Mouse (Mus musculus) heart, adult 8-10 months (tissue): Measurements from ENCODE around the gene Hoxa10. TPM values are rescaled to one million over a fixed set of nuclear protein-coding genes. Genes with fewer than 3 reads are reported as not detected.

Experiments
- DNase-seq: peaks from one replicate; pipeline ENCODE4 v3.0.0; 2022; ENCODE audit warnings: low spot score
- total RNA-seq, 4 experiments: library from RNA; stranded (reverse); gene quantifications; 2 replicates each; pipeline ENCODE4 v1.2.4; 2022

Hoxa10 gene
- total RNA-seq, result not detected

GRCm38 (mm10) chr6:52240389-52241000, at the start of gene Hoxa10:
Gene Hoxa10, minus strand, starts transcription at chr6:52240854.
- peak; percentile 51 for DNase-seq

GRCm38 (mm10) chr6:52290186-52290585, 49.5 kb upstream of the Hoxa10 start:
- DNase-seq, result no peak

DNA sequence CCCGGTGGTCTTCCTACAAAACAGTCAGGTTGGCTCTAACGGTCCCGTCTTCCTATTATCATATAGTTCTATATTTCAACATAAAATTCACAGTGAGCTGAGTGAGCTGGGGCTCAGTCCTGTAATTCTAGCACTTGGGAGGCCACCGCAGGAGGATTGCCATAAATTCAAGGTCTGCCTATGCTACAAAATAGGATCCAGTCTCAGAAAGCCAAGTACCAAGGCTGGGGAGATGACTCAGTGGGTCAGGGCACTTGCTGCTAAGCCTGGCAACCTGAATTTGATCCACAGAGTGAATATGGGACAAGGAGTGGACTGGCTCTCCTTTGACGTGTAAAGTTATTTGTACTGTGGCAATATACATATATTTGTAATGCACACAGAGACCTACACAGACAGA, 43.2 kb upstream of the Hoxa10 start:
- no peak for DNase-seq

GRCm38 (mm10) chr6:52281084-52281483, 40.4 kb upstream of the Hoxa10 start:
- DNase-seq, result no peak

DNA sequence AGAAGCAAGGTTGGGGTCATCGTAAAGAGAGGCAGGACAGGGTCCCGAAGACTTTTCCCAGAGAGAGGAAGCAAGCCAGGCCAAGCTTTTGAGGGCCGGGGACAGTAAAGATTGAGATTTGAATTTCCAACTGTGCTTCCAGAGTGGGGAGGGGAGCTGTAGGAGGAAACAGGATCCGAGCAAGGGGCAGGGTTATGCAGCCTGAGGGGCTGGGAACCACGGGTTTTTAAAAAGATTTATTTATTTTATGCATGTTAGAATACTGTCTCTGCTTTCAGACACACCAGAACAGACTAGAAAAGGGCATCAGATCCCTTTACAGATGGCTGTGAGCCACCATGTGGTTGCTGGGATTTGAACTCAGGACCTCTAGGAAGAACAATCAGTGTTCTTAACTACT, 36.3 kb upstream of the Hoxa10 start:
- DNase-seq, result no peak

DNA sequence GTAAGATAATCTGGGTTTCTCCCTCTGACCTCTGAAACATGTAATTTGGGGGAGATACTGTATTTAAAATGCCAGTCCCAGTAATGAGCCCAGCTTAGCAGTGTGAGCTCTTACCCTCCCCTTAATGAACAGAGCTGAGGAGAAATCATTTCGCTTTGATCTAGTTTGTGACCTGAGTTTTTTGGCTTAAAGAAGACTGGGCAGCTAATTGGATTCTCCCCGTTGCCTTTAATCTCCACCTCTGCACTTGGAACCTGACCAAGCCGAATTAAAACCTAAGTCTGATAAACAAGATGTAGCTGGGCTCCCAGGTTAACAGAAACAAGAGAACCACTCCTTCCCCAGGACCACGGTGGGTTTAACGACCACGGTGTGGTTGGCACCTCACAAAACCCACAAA, 35.7 kb upstream of the Hoxa10 start:
- no peak for DNase-seq

DNA sequence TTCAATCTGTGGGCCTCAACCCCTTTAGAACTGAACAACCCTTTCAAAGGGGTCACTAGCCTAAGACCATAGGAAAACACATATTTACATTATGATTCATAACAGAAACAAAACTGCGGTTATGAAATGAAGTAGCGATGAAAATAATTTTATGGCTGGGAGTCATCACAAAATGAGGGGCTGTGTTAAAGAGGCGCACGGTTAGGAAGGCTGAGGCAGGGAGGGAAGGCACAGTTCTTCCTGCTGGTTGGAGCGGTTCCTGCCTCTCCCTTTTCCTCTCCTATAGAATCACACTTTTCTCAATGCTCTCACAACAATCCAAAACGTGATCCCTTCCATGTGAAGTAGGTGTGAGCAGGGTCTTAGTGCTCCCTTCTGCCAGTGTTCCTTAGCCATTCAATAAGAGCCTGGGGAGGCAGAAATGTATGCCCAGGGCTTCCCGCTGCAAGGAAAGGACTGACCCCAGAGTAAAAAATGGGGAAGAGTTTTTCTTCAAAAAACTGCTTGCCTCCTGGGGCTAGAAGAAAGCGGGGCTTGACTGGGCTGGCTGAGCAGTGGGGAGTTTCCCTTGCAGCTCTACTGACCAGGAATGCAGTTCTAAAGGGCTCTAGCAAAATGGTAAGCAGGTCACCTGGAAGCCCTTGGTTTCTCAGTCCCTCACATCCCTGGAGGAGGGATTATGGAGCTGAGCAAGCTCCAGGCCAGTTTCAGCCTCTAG, 35.1 kb upstream of the Hoxa10 start:
- no peak for DNase-seq

DNA sequence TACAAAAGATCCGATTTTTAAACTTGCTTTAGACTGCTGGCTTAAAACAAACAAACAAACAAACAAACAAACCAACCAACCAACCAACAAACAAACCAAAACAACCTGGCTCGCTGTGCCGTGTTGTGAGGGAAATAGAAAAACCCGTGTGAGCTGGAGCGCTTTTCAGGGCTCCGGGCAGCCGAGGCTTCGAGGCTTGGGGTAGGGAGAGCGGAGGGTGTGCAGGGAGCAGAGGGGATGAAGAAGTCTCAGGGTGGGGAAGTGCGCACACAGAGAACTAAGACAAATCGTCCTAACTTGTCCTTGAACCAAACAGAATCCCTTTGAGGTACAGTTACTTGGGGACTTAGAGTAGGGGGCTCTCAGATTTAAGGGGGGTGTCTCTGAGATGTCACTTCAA, 33.9 kb upstream of the Hoxa10 start:
- DNase-seq, result no peak

DNA sequence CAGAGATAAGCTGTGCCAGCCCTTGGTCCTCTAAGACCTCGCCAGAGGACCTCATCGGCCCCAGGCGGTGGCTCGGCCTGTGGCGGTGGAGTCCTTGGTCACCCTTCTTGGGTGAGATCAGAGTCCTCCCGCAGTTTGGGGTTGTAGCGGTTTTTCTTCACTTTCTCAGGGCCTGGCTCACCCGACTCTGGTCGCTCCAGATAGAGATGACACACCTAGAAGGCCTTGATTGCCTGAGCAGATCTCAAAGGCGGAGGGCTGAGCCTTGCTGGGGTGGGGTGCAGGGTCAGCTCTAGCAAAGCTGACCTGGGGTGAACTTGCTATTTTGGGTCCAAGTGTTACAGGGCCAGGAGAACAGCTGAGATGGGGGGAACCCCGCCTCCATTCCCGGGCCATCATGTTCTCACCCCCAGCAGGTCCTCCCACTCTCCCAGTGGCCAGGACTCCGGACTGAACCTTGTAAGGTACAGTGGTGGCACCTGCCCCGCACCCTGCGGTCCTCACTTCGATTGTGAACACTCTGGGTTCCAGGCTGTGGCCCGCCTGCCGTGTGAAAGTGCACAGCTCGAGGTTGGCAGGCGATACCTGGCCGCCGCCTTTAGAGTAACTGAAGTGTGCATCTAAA, 33.1 kb upstream of the Hoxa10 start:
- no peak for DNase-seq

DNA sequence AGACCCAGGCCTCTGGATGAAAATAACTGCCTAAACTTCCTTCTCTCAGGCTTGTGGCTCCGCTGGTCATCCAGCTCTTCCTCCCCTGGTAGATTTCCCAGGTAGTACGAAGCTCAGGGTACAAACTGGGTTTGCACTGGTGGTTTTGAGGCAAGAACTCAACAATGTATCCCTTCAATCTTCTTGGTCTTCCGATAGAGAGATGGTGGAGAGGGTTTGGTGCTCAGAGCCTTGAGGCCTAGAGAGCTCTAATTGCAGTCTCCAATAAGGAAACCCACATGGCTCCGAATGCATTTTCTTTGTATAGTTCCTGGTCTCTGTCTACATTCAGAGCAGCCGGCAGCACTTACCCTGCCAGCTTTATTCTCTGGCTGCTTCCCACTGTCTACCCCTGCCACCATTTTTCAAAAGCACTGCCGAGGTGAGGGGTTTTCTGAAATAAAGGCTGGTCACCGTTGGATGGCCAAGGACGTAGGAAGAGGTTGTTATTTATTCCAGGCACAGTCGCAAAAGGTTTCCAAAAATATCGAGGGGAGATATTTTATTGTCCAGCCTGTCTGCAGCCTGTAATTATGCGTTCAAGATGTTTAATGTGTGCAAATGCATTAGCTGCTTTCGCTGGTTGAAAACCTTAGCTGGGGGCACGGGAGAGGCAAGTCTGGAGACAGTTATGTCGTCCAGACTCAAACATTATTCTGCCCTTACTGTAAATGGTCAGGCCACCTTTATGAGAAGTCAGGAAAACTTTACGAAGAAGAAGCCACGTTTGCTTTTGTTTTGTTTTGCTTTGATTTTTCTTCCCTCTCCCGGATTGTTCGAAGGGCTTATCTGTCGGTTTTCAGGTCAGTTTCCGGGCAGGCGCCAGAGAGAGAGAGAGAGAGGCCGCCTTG, 32.4 kb upstream of the Hoxa10 start:
- no peak for DNase-seq

DNA sequence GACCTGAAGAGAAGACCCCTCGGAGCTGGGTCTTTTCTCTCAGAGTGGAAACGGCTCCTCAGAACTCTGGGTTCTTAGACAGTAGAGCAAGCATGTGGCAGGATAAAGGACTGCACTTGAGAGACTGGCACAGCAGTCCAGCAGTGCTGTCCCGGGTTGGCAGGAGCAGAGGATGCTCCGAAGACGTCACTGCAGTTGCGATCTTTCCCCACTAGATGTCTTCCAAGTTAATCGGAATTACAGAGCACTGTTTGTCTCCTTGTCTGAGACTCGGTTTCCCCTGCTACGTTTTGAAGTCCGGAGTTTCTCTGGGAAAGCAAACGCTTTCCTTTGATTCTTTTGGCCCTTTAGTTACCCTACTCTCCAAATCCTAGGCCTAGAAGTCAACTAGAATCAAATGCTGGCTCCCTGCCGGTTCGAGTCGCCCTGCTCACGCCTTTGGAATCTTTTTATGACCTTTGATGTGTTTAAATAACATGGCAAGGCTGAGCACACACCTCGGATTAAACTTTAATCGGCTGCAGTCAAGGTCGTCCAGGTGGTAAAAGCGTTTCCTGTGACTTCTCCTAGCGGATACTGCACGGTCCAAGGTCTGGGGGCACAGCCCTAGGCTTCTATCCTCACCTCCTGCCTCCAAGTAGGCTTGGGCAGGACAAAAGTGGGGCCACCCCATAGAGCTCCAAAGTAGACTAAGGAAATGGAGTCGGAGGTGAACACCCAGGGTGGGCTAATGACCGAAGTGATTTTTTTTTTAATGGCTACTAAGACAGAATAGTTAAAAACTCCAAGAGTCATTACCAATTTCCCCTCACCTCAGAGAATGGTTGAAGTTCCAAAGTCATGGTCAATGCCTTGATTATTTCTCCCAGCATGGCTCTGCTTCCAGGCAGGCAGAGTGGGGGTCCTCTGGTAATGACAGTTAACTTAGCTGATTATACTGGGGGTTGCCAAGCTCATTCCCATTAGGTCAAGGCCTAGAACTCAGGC, 30.1 kb upstream of the Hoxa10 start:
- peak; percentile 52 for DNase-seq

DNA sequence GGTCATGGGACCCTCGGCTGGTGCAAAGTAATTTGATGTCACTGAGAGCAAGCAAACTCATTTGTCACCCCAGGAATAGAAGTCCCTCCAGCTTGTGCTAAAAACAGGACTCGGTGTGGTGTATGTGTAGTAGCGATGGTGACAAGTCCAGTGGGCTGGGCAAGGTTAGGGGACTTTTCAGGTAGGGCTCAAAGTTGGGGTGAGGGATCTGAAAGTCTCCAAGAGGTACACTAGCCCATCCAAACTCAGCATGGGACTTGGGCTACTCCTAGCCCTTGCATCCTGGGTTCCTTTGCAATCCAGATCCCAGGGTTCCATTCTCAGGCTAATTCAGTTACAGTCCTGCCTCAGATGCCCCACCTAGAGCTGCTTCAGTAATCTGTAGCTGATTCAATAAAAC, 28.1 kb upstream of the Hoxa10 start:
- no peak for DNase-seq

DNA sequence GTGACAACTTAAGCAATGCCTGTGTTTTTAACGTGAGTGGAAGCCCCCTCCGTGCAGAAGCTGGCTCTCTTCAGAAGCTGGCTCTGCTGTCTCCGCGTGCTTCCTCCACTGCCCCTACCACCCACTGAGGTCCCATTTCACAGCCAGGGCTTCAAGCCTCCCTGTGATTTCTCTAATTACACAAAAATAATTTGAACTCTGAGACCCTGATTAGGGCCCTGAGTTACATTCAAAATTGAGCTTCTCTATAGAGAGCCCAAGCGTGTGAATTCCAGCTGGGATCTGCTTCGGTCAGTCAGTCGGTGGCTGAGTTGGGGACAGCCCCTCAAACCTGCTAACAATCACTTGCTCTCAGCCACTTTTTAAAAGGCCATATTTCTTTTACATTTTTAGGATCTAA, 27.7 kb upstream of the Hoxa10 start:
- DNase-seq, result no peak

DNA sequence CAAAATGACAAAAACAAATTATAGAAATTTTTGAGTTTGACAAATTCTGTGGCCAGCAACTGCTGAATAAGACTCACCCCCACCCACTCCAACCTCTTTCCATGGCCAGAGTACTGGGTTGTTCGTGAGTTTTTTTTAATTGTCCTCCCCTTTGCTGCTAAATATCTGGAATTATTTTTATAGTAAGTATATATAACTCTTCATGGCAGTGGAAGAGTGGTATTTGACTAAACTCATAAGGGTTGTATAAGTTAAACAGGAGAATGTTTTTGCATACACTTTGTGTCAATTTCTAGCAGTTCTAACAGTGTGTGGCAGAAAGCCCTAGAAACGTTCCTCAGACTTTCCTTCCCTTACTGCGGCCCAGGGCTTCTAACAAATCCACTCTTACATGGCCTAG, 27.0 kb upstream of the Hoxa10 start:
- no peak for DNase-seq

DNA sequence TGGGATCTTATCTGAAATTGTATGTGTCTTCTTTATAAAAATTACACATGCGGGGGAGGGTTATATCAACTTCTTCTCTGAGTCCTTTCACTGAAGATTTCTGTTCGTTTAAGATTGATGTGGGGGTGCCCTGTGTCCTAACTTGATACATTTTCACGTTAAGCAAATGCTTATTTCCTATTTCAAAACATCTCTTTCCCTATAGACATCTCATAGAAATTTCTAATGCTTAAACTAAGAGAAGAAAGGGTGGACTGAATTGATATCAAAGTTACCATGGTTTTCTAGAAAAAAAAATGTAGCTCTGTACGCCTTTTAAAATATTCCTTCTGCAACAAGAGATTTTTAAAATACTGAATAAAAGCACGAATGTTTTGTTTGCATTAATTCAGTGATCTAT, 26.6 kb upstream of the Hoxa10 start:
- DNase-seq, result no peak

- no peak for DNase-seq
These were observed 26.0 kb upstream of the Hoxa10 start for GRCm38 (mm10) chr6:52266666-52266985.

DNA sequence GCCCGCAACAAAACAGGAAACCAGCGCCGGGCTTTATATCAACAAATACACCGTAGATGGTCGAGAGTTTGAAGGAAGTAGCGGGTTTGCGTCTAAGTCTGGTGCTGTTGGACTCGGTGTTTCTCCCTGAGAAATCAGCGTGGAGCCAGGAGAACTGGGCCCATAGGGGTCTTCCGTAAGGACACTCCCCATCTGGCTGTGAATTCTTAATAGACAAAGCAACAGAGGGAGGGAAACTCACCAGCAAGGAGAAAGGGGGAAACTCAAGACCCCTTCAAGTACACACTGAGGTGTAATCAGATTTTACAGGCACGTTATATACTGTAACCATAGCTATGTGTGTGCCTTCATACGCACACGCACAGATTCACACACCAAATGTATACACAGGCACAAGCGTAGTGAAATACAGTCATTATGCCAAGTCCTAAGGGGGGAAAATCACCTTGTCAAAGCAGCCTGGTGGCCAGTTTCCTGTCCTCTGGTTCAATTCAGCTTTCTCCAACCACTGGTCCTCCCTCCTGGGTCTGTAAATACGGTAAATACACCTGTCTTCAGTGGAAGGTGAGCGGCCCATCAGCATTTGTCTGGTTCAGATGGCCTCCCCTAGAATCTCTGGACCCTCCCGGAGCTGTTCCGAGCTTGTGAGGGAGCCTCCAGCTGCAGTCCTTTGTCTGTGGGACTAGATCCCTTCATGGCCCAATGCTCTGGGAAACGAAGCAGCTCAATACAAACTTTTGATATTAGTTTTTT, 25.4 kb upstream of the Hoxa10 start:
- DNase-seq, result no peak

DNA sequence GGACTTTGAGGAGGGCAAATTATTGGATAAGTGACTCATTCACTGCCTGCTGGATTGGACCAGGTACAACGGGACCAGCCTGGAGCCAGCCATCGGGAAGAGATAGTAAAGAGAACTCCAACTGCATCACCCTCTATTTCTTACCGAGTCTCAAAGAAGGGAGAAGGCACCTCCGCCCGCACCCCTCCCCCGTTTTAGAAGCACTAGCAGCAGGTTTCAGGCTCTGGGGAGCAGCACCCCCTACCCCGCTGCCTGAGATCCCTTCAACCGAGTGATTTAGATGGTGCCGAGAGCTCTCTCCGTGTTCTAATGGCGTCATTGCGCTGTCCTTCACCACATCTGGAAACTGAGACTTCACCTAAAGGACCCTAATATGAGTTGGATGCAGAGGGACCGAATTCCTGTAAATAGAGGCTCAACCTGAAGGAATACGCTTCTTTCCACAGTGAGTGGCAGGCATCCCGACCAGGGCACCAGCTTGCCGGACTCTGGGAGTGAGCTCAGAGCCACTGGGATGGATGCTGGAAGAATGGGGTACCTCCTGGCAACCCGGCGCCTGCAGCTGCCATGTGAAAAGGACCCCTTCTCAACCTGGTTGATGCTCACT, 24.8 kb upstream of the Hoxa10 start:
- DNase-seq, result no peak

DNA sequence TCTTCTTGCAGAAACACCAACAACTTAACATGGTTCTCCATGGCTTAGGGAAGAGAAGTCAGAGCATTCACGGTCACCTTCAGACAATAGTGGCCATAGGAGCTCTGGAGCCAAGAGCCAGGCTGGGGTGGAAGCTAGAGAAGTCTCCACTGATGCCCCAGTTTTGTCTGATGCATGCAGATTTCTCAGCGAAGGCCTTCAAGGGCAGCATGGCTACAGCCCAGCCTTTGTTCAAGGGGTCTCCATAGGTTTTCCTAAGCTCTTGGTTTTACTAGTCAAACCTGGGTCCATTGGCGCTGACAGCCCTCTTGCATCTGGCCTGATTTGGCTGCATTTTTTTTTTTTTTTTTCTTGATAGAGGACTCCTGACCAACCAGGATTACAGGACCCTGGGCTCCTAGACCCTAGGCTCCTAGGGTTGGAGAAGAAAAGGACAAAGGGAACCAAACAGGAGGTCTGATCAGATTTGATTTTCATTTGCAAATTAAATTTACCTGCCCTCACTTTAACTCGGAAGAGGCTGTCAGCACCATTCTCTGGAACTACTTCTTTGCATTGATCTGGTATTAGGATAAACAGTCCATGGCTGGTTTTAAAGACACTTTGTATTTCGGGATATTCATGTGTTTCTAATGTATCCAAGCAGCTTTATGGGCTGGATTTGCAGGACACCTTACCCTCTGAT, 23.6 kb upstream of the Hoxa10 start:
- no peak for DNase-seq

DNA sequence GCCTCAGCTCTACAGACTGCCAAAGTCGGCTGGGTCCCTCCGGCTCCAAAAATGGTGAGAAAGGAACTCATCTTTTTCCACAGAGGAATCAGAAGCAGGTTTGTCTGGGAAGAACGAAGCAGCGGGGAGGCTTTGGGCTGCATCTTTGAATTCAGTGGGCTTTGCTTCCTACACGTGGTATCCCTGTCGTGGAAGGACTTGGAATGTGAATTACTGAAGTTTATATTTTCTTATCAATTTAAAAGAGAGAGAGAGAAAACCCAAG, 22.6 kb upstream of the Hoxa10 start:
- no peak for DNase-seq
